Mouse (Mus musculus) G1E (cell line): Measurements from ENCODE around the gene Nnat.

Source experiments
- CTCF ChIP-seq: IDR thresholded peaks from 2 replicates; pipeline ENCODE4 v1.5.1; 2012; ENCODE audit warnings: low read depth, low read length, inconsistent platforms, mixed read lengths
- GATA1 ChIP-seq: IDR thresholded peaks from 2 replicates; pipeline ENCODE4 v1.6.1; 2012; ENCODE audit warnings: borderline replicate concordance, low read length, inconsistent platforms, mixed read lengths

DNA sequence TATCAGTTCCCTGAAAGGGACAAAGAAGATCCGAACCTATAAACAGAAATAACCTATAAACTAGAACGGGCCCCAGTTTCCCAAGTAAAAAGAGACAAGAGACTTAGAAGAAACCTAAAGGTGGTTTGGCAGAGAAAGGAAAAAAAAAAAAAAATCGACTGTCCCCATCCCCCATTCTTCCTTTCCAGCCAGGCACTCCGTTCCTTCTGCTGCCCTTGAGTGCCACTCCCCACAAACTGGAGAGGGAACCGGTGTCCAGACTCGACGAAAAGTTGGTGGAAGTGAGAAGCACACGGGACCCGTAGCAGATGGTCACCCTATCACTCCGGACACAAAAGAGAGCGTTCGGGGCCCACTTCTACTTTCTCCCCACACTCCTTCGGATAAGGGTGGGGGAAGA lies 5.6 kb downstream of the Nnat start:
- TF ChIP-seq GATA1 (no peak), CTCF (no peak)
